ENCODE assay signal across 27 mouse cellular contexts in the genomic region with DNA sequence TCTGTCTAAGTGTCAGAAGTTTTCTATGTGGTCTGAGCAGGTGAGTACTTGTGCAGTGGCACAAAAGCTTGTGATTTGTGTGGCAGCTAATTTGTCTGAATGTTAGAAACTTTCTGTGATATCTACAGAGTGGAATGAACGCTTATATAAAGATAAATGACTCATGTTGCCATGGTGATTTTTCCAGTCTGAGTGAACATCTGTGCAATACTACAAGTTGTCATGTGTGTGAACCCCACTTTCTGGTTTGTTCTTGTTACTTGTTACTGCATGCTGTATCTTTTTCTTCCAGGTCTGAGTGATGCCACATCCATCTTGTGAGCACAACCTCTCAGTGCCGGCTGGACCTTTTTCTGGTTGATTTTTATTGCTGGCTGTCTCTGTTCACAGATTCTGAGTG.
DNase-seq lines count a peak whose midpoint lies in the region; ATAC-seq and TF ChIP-seq lines count a peak whose summit lies in the region.
"Had no signal": no experiment of that assay in that cellular context is flagged by ENCODE, and none has a peak within 500 bp of the region (broad histone marks: within the 10 kb centered on the region; RNA-seq: fewer than 3 reads in every experiment).

No protein-coding gene starts in this region.

- no peak for TF ChIP-seq CTCF in forebrain, postnatal 0 days (IDR thresholded peaks at IDR 0.05; ENCODE audit: low read depth)
- TF ChIP-seq CTCF in layer of hippocampus, adult 2 months (conservative IDR thresholded peaks at IDR 0.05), result no peak

- H3K4me3 ChIP-seq in forebrain, postnatal 0 days (ENCODE audit: low read depth, low read length), result no peak overlapping the region
- H3K4me3 ChIP-seq in forebrain, embryonic 11.5 days (ENCODE audit: low read depth, low read length), result no peak overlapping the region
- no peak overlapping the region for H3K4me3 ChIP-seq in layer of hippocampus, adult 2 months
- no peak overlapping the region for H3K4me3 ChIP-seq in kidney, embryonic 15.5 days (replicated peaks)
- H3K4me3 ChIP-seq: embryonic facial prominence, embryonic 15.5 days; erythroblast, embryonic 14.5 days; forebrain, embryonic 10.5 days; forebrain, embryonic 15.5 days; heart, embryonic 10.5 days; hindbrain, embryonic 12.5 days had no signal

- H3K4me2 ChIP-seq in forebrain, postnatal 0 days (ENCODE audit: low read depth), result no peak overlapping the region
- H3K4me2 ChIP-seq in forebrain, embryonic 11.5 days (ENCODE audit: low read depth, low read length, severe bottlenecking), result no peak overlapping the region
- H3K4me2 ChIP-seq in kidney, embryonic 15.5 days, result no peak overlapping the region
- H3K4me2 ChIP-seq: embryonic facial prominence, embryonic 15.5 days; forebrain, embryonic 15.5 days; hindbrain, embryonic 12.5 days had no signal

- 87% methylated on average over 2 of the region's 2 CpGs for WGBS in forebrain, postnatal 0 days
- 80% methylated on average over 2 of the region's 2 CpGs for WGBS in forebrain, embryonic 11.5 days
- WGBS in kidney, embryonic 15.5 days, result 73% methylated on average over 2 of the region's 2 CpGs

- H3K27me3 ChIP-seq in forebrain, postnatal 0 days (ENCODE audit: insufficient read depth, low read length), result no peaks in the 10 kb centered on the region
- H3K27me3 ChIP-seq in forebrain, embryonic 11.5 days (ENCODE audit: control insufficient read depth, insufficient read depth, low read length), result no peaks in the 10 kb centered on the region
- H3K27me3 ChIP-seq in kidney, embryonic 15.5 days, result no peaks in the 10 kb centered on the region
- H3K27me3 ChIP-seq: embryonic facial prominence, embryonic 15.5 days; forebrain, embryonic 15.5 days; hindbrain, embryonic 12.5 days had no signal

- H3K9me3 ChIP-seq in forebrain, postnatal 0 days (ENCODE audit: low read length), result no peaks in the 10 kb centered on the region
- H3K9me3 ChIP-seq in forebrain, embryonic 11.5 days (ENCODE audit: control insufficient read depth, low read length), result no peaks in the 10 kb centered on the region
- H3K9me3 ChIP-seq in kidney, embryonic 15.5 days (replicated peaks), result no peaks in the 10 kb centered on the region
- H3K9me3 ChIP-seq: embryonic facial prominence, embryonic 15.5 days; forebrain, embryonic 10.5 days; forebrain, embryonic 15.5 days; G1E; heart, embryonic 10.5 days; hindbrain, embryonic 12.5 days had no signal

- no peak overlapping the region for H3K27ac ChIP-seq in forebrain, postnatal 0 days (ENCODE audit: low read depth, low read length)
- no peak overlapping the region for H3K27ac ChIP-seq in forebrain, embryonic 11.5 days (ENCODE audit: low read depth, low read length)
- no peak overlapping the region for H3K27ac ChIP-seq in layer of hippocampus, adult 2 months
- H3K27ac ChIP-seq in kidney, embryonic 15.5 days, result no peak overlapping the region
- H3K27ac ChIP-seq: embryonic facial prominence, embryonic 15.5 days; forebrain, embryonic 10.5 days; forebrain, embryonic 15.5 days; heart, embryonic 10.5 days; hindbrain, embryonic 12.5 days had no signal

- no peaks in the 10 kb centered on the region for H3K4me1 ChIP-seq in forebrain, postnatal 0 days (ENCODE audit: insufficient read depth)
- H3K4me1 ChIP-seq in forebrain, embryonic 11.5 days (replicated peaks; ENCODE audit: control insufficient read depth, insufficient read depth, low read length), result no peaks in the 10 kb centered on the region
- H3K4me1 ChIP-seq in kidney, embryonic 15.5 days, result no peaks in the 10 kb centered on the region
- H3K4me1 ChIP-seq: embryonic facial prominence, embryonic 15.5 days; forebrain, embryonic 10.5 days; forebrain, embryonic 15.5 days; heart, embryonic 10.5 days; hindbrain, embryonic 12.5 days had no signal

- H3K9ac ChIP-seq in forebrain, postnatal 0 days, result no peak overlapping the region
- no peak overlapping the region for H3K9ac ChIP-seq in forebrain, embryonic 11.5 days (ENCODE audit: low read length)
- H3K9ac ChIP-seq in kidney, embryonic 15.5 days, result no peak overlapping the region
- H3K9ac ChIP-seq: embryonic facial prominence, embryonic 15.5 days; forebrain, embryonic 15.5 days; hindbrain, embryonic 12.5 days had no signal

- no peak for DNase-seq in forebrain, postnatal 0 days
- DNase-seq in forebrain, embryonic 11.5 days (ENCODE audit: low spot score), result no peak
- DNase-seq in layer of hippocampus, adult 2 months (ENCODE audit: low spot score in 2 of 2), result peak; percentile 7 to 16
- no peak for DNase-seq in layer of hippocampus, postnatal 25 days (ENCODE audit: extremely low spot score in 1 of 2, low spot score in 1 of 2)
- peak; percentile 1 to 48 for DNase-seq in left cerebral cortex, postnatal 25 days (ENCODE audit: low spot score in 2 of 2)
- DNase-seq in left cerebral cortex, postnatal 4 days, result no peak
- DNase-seq: adrenal gland, adult 8-10 months; adrenal gland, postnatal 36 days; B cell, adult 2 months; cerebellum, adult 11 months; cerebellum, adult 8-10 months; cerebellum, postnatal 14 days; embryo, embryonic 11 days; gastrocnemius, postnatal 10 days; heart, adult 18-20 months; heart, postnatal 10 days; heart, postnatal 4 days had no signal

- peak; percentile 42; the same call in 1 of the 2 replicates for ATAC-seq in forebrain, postnatal 0 days
- no peak for ATAC-seq in forebrain, embryonic 11.5 days (replicated peaks; ENCODE audit: low FRiP score)
- no peak for ATAC-seq in kidney, embryonic 15.5 days (replicated peaks; ENCODE audit: low FRiP score)
- ATAC-seq: CD4-positive, CD25-positive, alpha-beta regulatory T cell, adult 4 months; forebrain, embryonic 15.5 days; hindbrain, embryonic 16.5 days had no signal

- intact Hi-C loops in left cerebral cortex, postnatal 25 days (cut with DNase I), result no loop called here
- intact Hi-C loops in left cerebral cortex, postnatal 4 days (cut with DNase I), result no loop called here

- no peaks in the 10 kb centered on the region for H3K36me3 ChIP-seq in forebrain, postnatal 0 days (ENCODE audit: insufficient read depth)
- H3K36me3 ChIP-seq in forebrain, embryonic 11.5 days (ENCODE audit: control insufficient read depth, insufficient read depth, low read length), result no peaks in the 10 kb centered on the region
- no peaks in the 10 kb centered on the region for H3K36me3 ChIP-seq in kidney, embryonic 15.5 days
- H3K36me3 ChIP-seq: embryonic facial prominence, embryonic 15.5 days; forebrain, embryonic 10.5 days; forebrain, embryonic 15.5 days; G1E; heart, embryonic 10.5 days; hindbrain, embryonic 12.5 days had no signal

Comparison
In these comparisons a context has a peak if more than half of its experiments do, and no peak if none do; other contexts are left out.
1. DNase-seq: peak in layer of hippocampus, adult 2 months (2 of 2) and left cerebral cortex, postnatal 25 days (2 of 2); none in forebrain, postnatal 0 days (single experiment), forebrain, embryonic 11.5 days (single experiment), layer of hippocampus, postnatal 25 days (0 of 2) and left cerebral cortex, postnatal 4 days (single experiment).